Mouse (Mus musculus) hindbrain, postnatal 0 days (tissue): ENCODE data around the gene Dctn2. TPM values are rescaled to one million over a fixed set of nuclear protein-coding genes. Genes with fewer than 3 reads are reported as not detected.
A peak's percentile ranks its signal among the peaks of the same experiment; 100 is the strongest.

Experiments used
- ATAC-seq: fragments of 200-750 bp; cut with Nextera tagmentation; 2 replicates; pipeline ENCODE4 v1.8.0; 2017; ENCODE audit warnings: mild to moderate bottlenecking, moderate TSS enrichment, moderate library complexity
- DNase-seq: peaks from one replicate; pipeline ENCODE4 v3.0.0-alpha.2; 2015; ENCODE audit warnings: low spot score
- H3K27ac ChIP-seq: fragments of 300-500 bp; sonication (generic); 2 replicates; pipeline ENCODE4 v1.5.1; 2014; ENCODE audit warnings: mild to moderate bottlenecking
- H3K27me3 ChIP-seq: fragments of 300-500 bp; sonication (generic); 2 replicates; pipeline ENCODE4 v1.6.1; 2014; ENCODE audit warnings: low read length, mixed read lengths; ENCODE audit not compliant: insufficient read depth
- H3K36me3 ChIP-seq: fragments of 300-500 bp; sonication (generic); 2 replicates; pipeline ENCODE4 v1.6.1; 2014; ENCODE audit warnings: low read length, mixed read lengths; ENCODE audit not compliant: insufficient read depth
- H3K4me1 ChIP-seq: fragments of 300-500 bp; sonication (generic); 2 replicates; pipeline ENCODE4 v1.6.1; 2014; ENCODE audit warnings: antibody characterized with exemption, low read length, mixed read lengths; ENCODE audit not compliant: insufficient read depth
- H3K4me2 ChIP-seq: fragments of 300-500 bp; sonication (generic); 2 replicates; pipeline ENCODE4 v1.6.1; 2014; ENCODE audit warnings: low read depth, mild to moderate bottlenecking, low read length, moderate library complexity, mixed read lengths
- H3K4me3 ChIP-seq: fragments of 300-500 bp; sonication (generic); 2 replicates; pipeline ENCODE4 v1.5.1; 2014; ENCODE audit warnings: low read length
- H3K9ac ChIP-seq: fragments of 300-500 bp; sonication (generic); replicated peaks from 2 replicates; pipeline ENCODE4 v1.6.1; 2014; ENCODE audit warnings: mild to moderate bottlenecking, low read length, moderate library complexity, mixed read lengths
- H3K9me3 ChIP-seq: fragments of 300-500 bp; sonication (generic); 2 replicates; pipeline ENCODE4 v1.6.1; 2016; ENCODE audit warnings: low read length, mixed read lengths
- CTCF ChIP-seq: IDR thresholded peaks from 2 replicates; pipeline ENCODE4 v1.5.1; 2016; ENCODE audit warnings: antibody characterized with exemption, control low read depth, low read depth
- WGBS: fragments of 180-500 bp; shearing (Covaris S2); extraction: QIAGEN DNeasy Blood & Tissue Kit; methylation state at CpG from one replicate; pipeline ENCODE4 v1.1.7; 2014; 5-methylcytosine and 5-hydroxymethylcytosine counted together
- polyA plus RNA-seq: library from polyadenylated mRNA; unstranded; fragments of >200 nt; fragmentation: Nextera tagmentation; extraction: Ambion mirVana; gene quantifications from 2 replicates; pipeline ENCODE4 v1.2.1, GENCODE M21; 2015
- total RNA-seq: library from RNA; depleted of rRNA; stranded (reverse); fragments of >200 nt; gene quantifications from 2 replicates; pipeline ENCODE4 v1.2.3, GENCODE M21; 2014

Gene Dctn2
- total and polyA plus RNA-seq, 2 experiments from 2014 or later, result 314 to 323 TPM

GRCm38 (mm10) chr10:127282620-127283215 is 16.6 kb downstream of the Dctn2 start:
- DNase-seq, result no peak
- 80% methylated on average over 13 of the region's 13 CpGs for WGBS
- no peaks in the 10 kb centered on the region for H3K9me3 ChIP-seq
- no peak for TF ChIP-seq CTCF
- ATAC-seq, result no peak
- no peak overlapping the region for H3K4me3 ChIP-seq
- peaks cover 49% of the 10 kb centered on the region for H3K36me3 ChIP-seq
- no peak overlapping the region for H3K27ac ChIP-seq
- no peak overlapping the region for H3K9ac ChIP-seq
- H3K4me1 ChIP-seq, result peaks cover 16% of the 10 kb centered on the region
- no peak overlapping the region for H3K4me2 ChIP-seq
- H3K27me3 ChIP-seq, result no peaks in the 10 kb centered on the region

- Histone ChIP-seq H3K4me3 (no peak overlapping the region), H3K4me1 (peaks cover 18% of the 10 kb centered on the region), H3K36me3 (peaks cover 40% of the 10 kb centered on the region), H3K27ac (no peak overlapping the region), H3K9me3 (no peaks in the 10 kb centered on the region), H3K4me2 (no peak overlapping the region), H3K27me3 (no peaks in the 10 kb centered on the region), H3K9ac (no peak overlapping the region)
- no peak for DNase-seq
- TF ChIP-seq CTCF, result no peak
- no peak for ATAC-seq
- 79% methylated on average over 7 of the region's 7 CpGs for WGBS
These were observed 18.0 kb downstream of the Dctn2 start for GRCm38 (mm10) chr10:127284105-127284622.

GRCm38 (mm10) chr10:127284724-127285500 is 18.7 kb downstream of the Dctn2 start:
- TF ChIP-seq CTCF, result no peak
- Histone ChIP-seq H3K9ac (0 out of 2 replicates have a peak overlapping the region, but pooled peaks have one; percentile 9), H3K36me3 (peaks cover 40% of the 10 kb centered on the region), H3K4me3 (no peak overlapping the region), H3K4me1 (peaks cover 21% of the 10 kb centered on the region), H3K4me2 (no peak overlapping the region), H3K27me3 (no peaks in the 10 kb centered on the region), H3K27ac (no peak overlapping the region), H3K9me3 (no peaks in the 10 kb centered on the region)
- DNase-seq (no peak), ATAC-seq (no peak)
- WGBS, result 69% methylated on average over 11 of the region's 11 CpGs

- no peaks in the 10 kb centered on the region for H3K9me3 ChIP-seq
- peaks cover 22% of the 10 kb centered on the region for H3K4me1 ChIP-seq
- 0 out of 2 replicates have a peak overlapping the region, but pooled peaks have one; percentile 9 for H3K9ac ChIP-seq
- H3K4me2 ChIP-seq, result no peak overlapping the region
- 65% methylated on average over 12 of the region's 13 CpGs for WGBS
- H3K27me3 ChIP-seq, result no peaks in the 10 kb centered on the region
- no peak overlapping the region for H3K4me3 ChIP-seq
- peaks cover 40% of the 10 kb centered on the region for H3K36me3 ChIP-seq
- peak overlapping the region; percentile 41; the same call in 1 of the 2 replicates for H3K27ac ChIP-seq
- DNase-seq, result no peak
- no peak for ATAC-seq
- TF ChIP-seq CTCF, result no peak
These were observed 19.5 kb downstream of the Dctn2 start for GRCm38 (mm10) chr10:127285644-127286043.

- Histone ChIP-seq H3K27ac (peak overlapping the region; percentile 41; the same call in 1 of the 2 replicates), H3K4me2 (peak overlapping the region; percentile 80), H3K4me1 (peaks cover 22% of the 10 kb centered on the region), H3K36me3 (peaks cover 36% of the 10 kb centered on the region), H3K27me3 (no peaks in the 10 kb centered on the region), H3K9me3 (no peaks in the 10 kb centered on the region), H3K9ac (no peak overlapping the region; the same call in 1 of the 2 replicates), H3K4me3 (no peak overlapping the region)
- DNase-seq, result no peak
- WGBS, result 58% methylated on average over 7 of the region's 7 CpGs
- no peak for ATAC-seq
- TF ChIP-seq CTCF, result no peak
These were observed 20.0 kb downstream of the Dctn2 start for GRCm38 (mm10) chr10:127286194-127286593.

- no peaks in the 10 kb centered on the region for H3K27me3 ChIP-seq
- 48% methylated on average over 7 of the region's 7 CpGs for WGBS
- H3K27ac ChIP-seq, result peak overlapping the region; percentile 97; the same call in 1 of the 2 replicates
- peak overlapping the region; percentile 69; the same call in 1 of the 2 replicates for H3K4me3 ChIP-seq
- peaks cover 31% of the 10 kb centered on the region for H3K36me3 ChIP-seq
- DNase-seq (peak; percentile 43), ATAC-seq (no peak)
- TF ChIP-seq CTCF, result no peak
- H3K4me2 ChIP-seq, result peak overlapping the region; percentile 80
- peaks cover 27% of the 10 kb centered on the region for H3K4me1 ChIP-seq
- no peaks in the 10 kb centered on the region for H3K9me3 ChIP-seq
- H3K9ac ChIP-seq, result peak overlapping the region; percentile 77; the same call in 1 of the 2 replicates
These were observed 20.6 kb downstream of the Dctn2 start for GRCm38 (mm10) chr10:127286730-127287129.
